Mouse (Mus musculus) ovary, postnatal 36 days (tissue): Measurements from ENCODE around the gene Necab2.

Experiments
- DNase-seq: peaks from one replicate; pipeline ENCODE4 v3.0.0; 2022; ENCODE audit warnings: low spot score, mixed read lengths

Gene Necab2

DNA sequence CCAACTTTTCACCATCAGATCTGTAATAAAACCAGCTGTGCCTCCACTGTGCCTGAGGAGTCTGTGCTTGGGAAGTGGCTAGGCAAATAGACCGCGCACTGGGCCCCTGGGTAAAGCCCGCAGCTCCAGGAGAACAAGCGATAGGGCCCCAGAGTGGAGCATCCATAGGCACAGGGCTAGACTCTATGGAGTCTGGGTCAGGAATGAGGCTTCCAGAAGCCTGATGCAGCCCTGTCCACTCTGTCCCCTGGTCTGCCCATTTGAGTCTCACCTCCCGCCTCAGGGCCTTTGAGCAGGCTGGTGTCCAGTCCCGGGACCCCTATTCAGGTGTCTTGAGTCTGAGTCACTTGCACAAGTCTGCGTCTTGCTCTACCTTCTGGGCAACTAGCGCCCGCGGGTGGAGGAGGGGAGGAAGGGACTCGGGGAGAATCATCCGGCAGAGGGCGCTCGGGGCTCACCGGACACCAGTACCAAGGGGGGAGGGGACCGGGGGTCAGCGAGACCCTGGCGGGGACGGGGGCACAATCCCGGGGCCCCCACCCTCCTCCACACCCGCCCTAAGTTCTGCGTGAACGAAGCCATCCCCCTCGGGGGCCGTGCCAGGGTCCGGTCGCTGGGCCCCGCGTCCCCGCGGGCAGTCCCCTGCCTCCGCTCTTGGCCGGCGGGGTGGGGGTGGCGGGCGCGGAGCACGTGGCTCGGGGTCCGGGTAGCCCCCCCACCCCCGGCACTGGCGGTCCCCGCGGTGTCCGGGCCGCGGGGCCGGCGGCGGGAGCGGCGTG is at the start of gene Necab2:
Gene Necab2, plus strand, starts transcription at position 509 of the 779 bp plus-strand sequence.
- DNase-seq = peak; percentile 85

DNA sequence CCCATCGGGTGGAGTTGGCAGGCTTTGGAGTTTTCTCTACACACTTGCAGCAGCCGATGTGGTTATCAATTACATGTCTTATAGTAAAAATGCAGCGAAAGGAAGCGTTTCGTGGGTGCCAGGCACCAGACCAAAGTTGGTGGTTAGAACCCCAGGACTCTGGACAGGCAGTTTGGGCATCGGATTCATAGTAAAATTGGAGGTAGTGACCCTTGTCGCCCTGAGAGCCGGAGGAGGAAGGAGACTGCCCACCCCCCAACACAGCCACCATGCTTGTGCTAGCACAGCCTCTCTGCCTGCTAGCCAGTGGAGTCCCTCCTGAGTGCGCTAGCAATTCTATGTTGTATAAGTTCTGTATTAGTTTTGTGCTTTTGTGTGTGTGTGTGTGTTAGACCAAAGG is 48.0 kb upstream of the Necab2 start:
- DNase-seq = no peak

DNA sequence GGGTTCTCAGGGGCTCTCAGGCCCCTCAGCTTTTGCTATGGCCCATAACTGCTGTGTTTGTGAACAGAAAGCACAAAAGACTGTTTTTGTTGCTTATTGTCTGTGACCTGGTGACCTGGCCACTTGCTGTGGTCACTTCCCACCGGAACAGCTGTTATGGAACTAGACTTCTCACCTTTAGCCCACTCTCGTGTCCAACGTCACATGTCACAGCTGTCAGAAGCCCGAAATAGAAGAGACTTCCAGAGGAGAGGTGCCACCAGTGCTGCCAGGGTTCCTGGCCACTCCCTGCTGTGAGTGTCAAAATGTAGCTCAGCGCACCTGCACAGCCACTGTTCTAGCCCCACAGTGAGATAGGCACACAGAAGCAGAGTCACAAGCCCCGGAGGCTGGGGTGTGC is 47.3 kb upstream of the Necab2 start:
- DNase-seq = no peak

DNA sequence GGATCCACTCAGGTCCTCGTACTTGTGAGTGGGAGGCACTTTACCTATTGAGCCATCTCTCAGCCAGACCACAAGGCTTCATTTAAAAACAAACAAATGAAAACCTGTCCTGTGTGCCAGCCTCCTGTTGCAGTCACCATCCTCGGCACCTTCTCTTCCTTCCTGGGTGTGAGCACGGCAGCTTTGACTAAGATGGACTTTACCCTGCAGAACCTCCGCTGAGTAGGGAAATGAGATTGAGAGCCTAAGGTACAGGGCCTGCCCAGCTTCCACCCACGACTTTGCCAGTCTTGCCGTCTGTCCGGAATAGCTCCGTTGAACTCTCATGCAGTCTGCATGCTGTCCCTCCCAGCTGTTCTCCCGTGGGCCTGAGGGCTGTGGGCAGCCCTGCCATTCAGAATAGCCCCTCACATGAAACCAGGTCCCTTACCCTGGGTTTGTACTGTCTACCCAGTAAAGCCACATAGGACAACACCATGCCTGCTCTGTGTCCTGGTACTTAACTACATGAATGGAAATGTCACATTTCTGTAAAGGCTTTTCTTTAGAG is 46.3 kb upstream of the Necab2 start:
- no peak for DNase-seq

DNA sequence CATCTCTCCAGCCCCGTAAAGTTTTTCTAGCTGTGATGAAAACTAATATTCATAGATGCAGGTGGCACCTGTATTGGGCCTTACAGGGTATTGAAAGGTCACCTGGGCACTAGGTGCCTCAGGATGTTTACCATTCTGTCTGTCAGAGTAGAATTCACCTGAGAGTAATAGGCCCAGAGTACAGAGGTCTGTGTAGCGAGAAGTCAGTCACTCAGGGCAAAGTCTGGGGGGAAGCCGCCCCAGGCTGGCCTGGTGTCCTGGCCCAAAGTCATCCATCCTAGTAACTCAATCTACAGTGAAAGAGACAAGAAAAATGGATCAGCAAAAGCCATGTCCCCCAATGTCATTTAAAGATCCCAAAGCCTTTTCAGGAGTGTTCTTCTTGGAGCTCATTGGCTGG is 45.6 kb upstream of the Necab2 start:
- DNase-seq = no peak

DNA sequence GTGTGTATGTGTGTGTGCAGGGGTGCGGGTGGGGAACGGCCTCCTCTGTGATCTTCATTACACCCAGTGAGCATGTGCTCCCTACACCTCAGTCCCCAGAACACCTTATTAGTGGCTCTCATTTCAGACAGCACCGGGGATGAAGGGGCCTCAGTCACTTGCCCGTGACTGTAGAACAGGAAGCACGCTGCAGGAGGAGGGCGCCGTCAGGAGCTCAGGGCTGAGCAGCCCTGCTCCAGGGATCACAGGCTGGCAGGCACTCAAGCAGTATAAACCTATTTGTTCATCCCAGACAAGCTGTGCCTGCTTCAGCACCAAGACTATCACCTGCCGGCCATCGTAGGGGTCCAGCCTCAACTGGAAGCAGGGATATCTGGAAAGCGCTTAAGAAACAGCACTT is 42.6 kb upstream of the Necab2 start:
- no peak for DNase-seq

DNA sequence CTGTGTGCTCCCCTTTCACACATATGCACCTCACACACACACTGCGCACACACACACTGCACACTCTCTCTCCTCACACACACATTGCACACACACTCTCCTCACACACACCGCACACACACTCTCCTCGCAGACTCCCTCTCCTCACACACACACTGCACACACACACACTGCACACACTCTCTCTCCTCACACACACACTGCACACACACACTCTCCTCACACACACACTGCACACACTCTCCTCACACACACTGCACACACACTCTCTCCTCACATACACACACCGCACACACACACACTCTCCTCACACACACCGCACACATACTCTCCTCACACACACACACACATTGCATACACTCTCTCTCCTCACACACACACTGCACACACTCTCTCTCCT is 41.9 kb upstream of the Necab2 start:
- no peak for DNase-seq

DNA sequence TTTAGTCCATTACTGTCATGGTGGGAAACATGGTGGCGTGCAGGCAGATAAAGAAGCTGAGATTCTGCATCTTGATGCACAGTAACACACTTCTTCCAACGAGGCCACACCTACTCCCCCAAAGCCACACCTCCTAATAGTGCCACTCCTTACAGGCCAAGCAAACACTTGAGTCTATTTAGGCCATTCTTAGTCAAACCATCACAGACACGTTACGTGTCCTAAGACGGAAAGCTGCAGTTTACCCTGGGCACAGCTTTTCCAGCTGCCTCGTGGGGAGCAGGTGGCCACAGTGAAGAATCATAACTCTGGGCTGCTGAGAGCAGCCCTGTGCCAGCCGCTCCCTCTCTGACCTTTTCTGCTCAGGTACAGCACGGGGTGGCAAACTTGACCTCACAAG is 38.2 kb upstream of the Necab2 start:
- DNase-seq = no peak

DNA sequence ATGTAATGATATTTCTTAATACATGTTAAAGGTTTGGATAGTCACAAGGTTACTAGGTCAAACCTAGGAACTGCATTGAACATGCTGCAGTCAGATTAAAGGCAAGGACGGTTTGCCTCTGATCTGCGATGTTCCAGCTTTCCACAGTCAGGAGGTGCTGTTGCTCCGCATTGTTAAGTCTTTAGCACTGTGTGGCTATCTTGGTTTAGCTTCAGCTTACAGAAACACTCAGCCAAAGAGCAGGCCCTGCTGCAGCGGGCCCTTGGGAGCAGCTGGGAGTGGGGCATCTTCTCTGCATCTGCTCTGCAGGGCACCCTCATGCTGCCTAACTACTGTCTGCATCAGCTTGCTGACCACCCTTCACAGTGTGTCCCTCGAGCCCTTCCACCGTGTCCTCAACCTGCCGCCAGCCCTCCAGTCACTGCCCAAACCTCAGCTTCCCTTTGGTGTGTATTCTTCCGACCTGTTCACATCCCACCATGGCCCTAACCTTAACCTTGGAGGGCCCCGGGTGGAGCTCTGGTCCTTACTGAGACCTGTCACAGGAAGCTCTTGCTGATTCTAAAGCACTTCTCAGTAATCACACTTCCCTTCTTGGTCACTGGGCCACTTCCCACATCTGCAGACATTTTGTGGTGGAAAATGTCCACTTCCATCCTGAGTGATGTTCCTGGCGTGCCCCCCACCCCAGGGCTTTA is 34.3 kb upstream of the Necab2 start:
- no peak for DNase-seq

DNA sequence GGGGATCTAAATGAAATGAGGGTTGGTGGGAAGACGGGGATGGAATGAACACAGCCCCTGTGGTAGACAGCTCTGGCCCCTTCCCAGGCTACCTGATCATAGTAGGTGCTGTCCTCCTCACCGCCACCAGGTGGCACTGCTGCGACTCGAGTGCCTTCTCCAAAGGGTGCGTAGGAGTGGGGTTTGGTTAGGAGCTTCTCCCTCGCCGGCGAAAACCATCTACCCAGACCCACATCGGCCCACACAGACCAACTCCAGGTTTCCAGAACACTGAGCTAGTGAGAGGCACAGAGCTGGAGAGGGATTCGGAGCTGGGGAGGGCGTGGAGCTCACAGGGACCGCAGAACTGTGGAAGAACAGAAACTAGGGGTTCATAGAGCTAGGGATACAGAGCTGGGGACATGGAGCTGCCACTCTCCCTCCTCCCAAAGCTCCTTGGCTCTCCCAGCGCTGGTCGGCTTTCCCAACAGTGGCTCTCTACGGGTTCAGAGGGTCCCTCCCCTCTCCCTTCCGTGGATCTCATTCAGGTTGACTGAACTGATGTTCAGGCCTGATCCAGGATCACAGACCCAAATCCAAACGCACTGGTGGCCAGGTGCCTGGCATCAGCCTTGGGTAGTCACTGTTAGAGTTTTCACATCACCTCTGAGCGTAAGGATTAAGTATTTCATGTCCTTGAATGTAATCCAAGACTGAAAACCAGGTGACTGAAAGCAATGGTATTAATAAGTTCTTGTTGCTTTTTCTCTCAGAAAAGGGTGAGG is 33.6 kb upstream of the Necab2 start:
- peak; percentile 73 for DNase-seq

DNA sequence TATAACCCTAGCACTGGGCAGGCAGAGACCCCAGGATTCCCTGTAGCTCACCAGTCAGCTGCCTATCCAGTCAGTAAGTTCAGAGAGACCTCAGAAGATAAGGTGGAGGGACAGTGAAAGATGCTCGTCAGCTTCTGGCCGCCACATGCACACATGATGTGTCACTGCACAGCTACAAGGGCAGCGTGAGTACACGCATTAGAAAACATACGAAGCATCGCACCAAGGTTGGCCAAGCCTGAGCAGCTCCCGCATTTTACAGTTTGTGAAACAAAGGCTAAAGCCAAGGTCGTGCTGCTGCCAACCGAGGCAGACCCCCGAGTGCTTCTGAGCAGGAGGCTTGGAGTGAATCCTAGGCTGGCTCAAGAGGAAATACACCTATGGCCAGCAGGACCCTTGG is 32.9 kb upstream of the Necab2 start:
- DNase-seq = no peak

DNA sequence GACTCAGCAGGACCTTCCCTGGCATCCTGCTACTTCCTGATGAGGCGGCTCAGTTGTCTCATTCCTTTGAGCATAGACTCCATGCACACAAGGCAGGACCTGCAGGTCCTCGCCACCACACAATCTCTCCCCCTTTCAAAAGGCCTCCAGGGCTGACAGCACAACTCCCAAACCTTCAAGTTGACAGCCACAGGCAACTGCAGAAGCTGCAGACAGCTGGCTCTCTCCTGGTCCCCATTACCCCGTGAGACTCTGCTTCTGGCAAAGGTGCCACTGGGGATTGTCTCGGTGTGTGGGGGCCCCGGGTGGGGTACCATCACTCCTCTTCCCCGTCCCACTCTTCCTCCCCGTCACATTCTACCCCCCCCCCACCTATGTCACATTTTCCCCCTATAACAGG is 26.2 kb upstream of the Necab2 start:
- no peak for DNase-seq

DNA sequence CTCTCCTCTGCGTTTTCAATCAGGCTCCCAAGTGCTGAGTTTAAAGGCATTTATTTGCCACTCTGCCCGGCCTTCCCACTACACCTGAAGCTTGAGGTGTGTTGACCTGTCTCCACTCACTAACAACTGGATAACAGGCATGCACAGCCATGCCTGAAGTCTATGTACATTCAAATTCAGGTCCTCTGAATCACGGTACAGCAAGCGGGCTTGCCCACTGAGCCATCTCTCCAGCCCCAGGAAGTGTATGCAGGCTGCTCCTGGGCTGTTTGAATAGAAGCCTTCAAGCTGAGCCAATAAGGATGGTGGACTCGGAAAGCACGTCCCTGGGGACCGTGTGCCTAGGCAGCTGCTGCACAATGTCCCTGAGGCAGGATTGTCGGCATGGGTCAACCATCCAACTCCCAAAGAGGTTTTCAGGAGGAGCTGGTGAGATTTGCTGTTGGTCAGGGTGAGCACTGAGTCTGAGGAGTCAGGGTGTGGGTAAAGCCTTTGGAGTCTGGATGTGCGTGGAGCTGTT is 24.9 kb upstream of the Necab2 start:
- DNase-seq = no peak

DNA sequence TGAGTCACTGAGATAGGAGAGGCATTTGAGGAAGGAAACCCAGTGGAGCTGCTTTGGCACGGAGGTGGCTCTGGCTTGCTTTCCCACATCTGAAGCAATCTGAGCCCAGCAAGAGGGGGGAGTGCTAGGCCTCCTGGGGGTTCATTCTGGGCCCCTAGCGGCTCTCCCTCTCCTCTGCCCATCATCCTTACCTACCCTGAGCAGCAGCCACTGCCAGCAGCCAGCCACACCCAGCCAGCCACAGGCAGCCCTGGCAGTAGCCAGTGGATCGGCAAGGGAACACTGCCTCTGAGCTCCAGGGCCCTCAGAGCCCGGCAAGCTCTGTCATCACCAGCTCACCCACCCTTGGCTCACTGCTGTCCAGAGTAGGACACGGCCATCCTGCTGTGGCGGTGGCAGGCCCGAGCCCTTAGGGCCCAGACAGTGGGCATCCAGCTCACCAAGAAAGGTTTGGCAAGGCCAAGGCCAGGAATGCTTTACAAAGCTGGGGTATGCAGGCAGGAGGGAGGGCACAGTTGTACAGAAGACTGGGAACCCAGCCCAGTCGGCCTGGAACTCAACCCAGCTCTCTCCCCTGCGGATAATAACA is 24.3 kb upstream of the Necab2 start:
- DNase-seq = peak; percentile 38

DNA sequence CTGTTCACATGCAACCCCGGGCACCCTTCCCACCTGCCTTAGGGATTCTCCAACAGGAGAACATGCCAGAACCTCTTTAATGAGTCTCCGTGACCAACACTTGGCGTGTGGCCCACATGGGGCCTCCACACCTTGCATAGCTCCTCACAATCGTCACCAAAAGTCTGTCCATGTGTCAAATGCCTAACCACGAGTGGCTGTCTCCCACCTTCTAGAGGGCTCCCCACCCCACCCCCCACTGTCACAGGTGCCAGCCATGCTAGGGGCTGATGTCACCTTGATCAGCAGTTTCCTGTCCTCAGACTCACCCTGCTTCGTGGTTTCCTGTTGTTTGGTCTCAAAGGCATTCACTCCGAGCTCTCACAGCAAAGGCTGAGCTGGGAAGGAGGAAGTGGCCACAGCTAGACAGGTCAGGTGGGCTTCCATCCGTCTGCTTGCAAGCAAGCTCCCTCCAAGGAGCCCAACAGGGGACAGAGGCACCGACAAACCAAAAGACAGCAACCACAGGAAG is 22.8 kb upstream of the Necab2 start:
- DNase-seq = peak; percentile 10

DNA sequence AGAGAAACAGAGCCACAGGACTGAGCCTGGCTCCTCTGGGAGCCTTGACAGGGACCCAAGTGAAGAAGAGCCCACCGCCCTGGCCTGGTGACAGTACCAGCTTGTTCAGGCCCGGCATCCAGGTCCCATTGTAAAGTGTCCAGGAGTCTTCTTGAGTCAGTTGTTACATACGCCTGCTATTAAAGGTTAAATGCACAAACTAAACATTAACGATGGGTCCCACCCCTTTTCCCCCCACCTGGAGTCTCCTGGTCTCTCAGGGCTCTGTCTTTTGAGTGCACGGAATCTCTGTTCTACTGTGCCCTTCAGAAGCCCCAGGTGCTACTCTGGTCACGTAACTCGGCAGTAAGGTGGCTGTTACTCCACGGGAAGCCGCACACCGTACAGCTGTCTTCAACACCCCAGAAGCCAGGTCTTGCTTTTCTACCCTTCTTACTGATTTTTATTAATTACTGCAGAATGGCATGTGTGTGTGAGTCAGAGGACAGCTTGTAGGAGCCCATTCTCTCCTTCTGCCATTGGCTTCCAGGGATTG is 22.3 kb upstream of the Necab2 start:
- DNase-seq = no peak

DNA sequence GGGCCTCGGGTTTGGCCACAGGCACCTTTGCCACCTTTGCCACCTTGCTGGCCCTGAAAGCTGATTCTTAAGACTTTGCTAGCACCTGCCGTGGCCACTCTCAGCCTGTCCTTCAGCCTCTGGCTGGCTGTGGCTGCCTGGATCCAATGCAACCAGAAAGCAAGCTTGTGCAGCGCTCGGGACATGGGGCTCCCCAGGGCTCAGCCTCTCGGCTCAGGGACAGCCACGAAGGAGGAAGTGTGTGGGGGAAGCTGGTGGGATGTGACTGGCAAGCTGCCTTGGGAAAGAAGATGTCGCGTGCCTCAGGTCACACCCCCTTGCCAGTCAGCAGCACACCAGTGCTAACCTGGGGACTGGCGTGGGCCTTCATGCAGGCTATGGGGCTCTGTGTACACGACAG is 21.8 kb upstream of the Necab2 start:
- DNase-seq = peak; percentile 22

DNA sequence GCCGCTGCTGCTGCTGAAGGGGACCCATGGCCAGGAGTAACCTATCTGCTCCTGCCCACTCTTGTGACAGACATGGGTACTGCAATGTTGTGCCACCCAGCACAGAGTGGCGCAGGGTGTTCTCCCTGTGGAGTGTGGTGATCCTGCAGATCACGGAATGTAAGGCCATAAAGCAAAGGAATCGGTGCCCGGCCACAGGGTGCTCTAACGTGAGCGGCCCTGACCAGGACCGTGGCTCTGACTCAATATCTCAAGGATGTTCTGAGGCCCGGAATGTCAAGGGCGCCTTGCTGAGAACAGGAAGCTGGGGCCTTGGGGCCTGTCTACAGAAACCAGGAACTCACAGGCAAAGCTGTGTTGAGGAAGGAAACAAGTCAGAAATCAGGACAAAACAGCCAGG is 21.0 kb upstream of the Necab2 start:
- peak; percentile 65 for DNase-seq

DNA sequence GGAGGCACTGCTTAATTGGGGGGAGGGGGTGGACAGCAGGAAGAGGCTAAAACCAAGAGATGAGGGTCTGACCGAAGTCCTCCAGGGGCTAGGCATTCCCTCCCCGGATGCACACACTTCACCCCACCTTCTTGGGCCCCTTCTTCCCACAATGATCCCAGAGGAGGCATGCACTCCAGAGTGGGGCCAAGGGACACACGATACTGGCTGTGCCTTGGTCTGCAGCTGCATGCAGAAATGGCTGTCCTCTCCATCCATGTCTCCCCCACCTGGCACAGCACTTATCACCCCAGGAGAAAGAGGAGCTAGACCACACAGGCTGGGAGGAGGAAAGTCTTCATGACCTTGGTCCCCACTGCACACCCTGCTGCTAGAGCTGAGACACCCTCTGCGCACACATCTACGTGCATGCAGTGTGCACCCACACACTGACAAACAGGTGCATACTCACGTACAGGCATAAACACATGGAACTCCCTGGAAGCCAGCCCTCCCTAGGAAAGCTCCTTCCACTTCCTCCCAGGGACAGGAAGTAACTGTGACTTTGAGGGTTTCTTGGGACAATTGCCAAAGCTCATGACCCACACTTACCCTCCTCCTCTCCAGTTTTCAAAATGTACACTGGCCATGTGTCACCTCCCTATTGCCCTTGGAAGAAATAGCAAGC is 20.3 kb upstream of the Necab2 start:
- DNase-seq = no peak

DNA sequence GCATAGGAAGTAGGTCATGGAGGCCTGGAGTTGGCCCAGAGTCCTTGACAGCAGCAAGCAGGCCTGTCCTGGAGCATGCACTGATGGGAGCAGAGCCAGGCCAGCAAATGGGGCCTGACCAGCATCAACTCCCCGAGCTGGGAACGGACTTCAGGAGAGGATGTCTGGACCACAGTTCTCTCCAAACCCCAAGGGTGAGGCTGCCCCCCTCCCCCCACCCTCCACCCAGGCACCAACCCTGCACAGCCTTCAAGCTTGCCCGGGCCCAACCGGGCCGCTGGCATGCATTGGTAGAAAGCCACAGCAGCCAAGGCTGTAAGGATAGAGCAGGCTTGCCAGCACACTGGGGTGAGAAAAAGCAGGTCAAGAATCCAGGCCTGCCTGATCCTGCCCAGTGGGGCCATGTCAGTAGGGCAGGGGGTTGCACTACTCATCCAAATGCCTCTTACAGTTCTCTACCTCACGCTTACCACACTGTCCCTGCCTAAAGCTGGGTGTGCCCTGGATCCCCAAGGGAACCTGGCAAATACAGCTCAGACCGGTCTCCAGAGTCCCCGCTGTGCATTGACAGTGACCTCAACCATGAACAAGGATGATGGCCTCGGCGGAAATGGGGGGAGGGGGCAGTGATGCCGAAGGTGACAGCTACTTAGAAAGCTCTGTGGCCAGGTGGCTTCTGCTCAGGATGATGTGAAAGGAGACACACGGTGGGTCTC is 18.7 kb upstream of the Necab2 start:
- no peak for DNase-seq
